Mouse (Mus musculus) layer of hippocampus, postnatal 36 days (tissue): Measurements from ENCODE around the gene Ppp4c. TPM values are rescaled to one million over a fixed set of nuclear protein-coding genes. Genes with fewer than 3 reads are reported as not detected.
A peak's percentile ranks its signal among the peaks of the same experiment; 100 is the strongest.

Experiments
- DNase-seq, 2 experiments: peaks; one replicate each; pipeline ENCODE4 v3.0.0; 2022
- total RNA-seq, 2 experiments: library from RNA; stranded (reverse); gene quantifications; 2 replicates each; pipeline ENCODE4 v1.2.3; 2021

Gene Ppp4c
- total RNA-seq: 10 to 100 TPM; 54.3 to 59.5 TPM

- DNase-seq: peak; percentile 94 to 96
These were observed at the start of gene Ppp4c for GRCm38 (mm10) chr7:126791851-126792720. Ppp4c (minus strand) TSS chr7:126792496.

GRCm38 (mm10) chr7:126833294-126833693 lies 41.0 kb upstream of the Ppp4c start:
- DNase-seq: no peak

DNA sequence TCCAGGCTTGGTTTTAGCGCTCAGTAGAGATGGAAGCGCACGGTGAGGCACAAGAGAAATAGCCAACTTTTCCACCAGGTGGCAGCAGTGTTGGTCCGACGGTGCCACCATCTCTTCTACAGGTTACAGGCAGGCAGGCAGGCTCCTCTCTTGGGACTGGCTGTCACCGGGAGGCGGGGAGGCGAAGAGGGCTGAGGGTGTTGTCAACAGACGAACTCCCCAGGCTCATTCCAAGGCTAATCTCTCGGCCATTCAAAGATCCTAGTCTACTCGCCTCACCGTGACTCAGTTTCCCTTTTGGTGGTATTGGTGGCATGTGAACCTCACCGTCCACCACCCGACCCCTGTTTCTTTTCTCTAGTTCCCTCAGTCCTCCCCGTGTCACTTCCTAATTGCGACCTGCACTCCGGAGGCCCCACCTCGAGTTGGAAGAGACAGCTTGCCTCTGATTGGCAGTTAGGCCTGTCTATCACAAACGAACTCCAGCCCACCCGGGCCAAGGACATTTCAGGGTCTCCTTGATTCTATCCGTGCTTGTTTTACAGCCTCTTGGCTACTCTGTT lies 39.8 kb upstream of the Ppp4c start:
- DNase-seq: peak; percentile 71 to 72

- DNase-seq: no peak
These were observed 39.2 kb upstream of the Ppp4c start, which contains the start of gene 4930451I11Rik for GRCm38 (mm10) chr7:126831539-126831938. 4930451I11Rik (minus strand) TSS chr7:126831639.

GRCm38 (mm10) chr7:126825952-126826351 lies 33.7 kb upstream of the Ppp4c start:
- no peak for DNase-seq

GRCm38 (mm10) chr7:126825403-126825802 lies 33.1 kb upstream of the Ppp4c start:
- DNase-seq: no peak

DNA sequence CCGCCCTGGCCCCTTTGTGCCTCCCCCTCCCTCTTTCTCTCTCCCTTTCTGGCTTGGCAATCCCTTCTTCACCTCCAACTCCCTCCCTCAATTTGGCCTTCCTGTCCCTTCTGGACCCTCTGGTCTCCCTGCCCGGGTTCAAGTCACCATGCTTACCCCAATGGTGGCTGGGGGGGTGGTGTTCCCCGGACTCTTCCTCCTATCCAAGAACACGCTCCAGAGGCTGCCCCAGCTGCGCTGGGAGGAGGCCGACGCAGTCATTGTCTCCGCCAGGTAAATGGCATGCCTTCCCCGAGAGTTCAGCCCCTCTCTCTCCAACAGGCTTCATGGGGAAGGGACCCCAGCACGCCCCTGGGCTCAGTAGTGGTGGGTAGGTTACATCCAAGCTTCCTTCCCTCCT lies 31.6 kb upstream of the Ppp4c start:
- no peak for DNase-seq

DNA sequence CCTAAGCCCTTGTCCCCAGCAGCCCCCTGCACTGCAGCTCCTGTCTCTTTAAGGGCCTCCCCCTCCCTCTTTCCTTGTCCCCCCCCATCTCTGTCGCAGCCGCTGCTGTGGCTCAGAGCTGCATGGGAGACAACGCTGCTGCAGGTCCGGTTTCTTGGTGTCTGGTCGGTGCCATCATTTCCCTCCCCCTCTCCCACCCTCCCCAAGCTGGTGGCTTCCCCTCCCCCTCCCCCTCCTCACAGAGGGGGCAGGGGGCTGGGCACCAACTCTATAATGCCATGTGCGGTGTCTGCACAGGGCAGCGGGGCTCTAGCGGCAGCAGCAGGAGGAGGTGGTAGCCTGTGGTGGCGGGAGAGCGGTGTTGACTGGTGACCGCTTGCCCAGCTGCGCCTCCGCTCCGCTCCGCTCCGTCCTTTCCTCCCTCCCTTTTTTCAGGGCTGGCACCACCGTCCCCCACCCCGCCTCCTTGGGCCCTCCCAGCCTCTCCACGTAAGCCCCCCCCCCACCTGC lies 31.0 kb upstream of the Ppp4c start:
- DNase-seq: no peak

DNA sequence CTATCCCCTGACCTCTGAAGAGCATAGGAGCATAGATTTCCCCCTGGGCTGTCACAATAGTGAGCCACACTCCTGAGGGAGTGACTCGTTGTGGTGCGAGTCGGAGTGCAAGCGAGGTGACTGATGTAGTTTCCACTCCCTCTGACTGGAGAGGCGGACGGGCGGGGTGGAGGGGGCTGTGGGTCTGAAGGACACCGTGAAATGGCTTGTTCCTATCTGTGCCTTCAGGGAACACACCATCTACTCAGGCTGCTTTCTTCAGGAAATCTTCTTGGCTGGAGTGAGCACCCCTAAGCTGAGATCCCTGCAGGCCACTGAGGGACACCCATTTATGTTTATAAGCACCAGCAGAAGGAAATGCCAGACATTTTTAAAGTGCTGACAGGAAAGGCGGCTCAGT lies 30.4 kb upstream of the Ppp4c start:
- no peak for DNase-seq

DNA sequence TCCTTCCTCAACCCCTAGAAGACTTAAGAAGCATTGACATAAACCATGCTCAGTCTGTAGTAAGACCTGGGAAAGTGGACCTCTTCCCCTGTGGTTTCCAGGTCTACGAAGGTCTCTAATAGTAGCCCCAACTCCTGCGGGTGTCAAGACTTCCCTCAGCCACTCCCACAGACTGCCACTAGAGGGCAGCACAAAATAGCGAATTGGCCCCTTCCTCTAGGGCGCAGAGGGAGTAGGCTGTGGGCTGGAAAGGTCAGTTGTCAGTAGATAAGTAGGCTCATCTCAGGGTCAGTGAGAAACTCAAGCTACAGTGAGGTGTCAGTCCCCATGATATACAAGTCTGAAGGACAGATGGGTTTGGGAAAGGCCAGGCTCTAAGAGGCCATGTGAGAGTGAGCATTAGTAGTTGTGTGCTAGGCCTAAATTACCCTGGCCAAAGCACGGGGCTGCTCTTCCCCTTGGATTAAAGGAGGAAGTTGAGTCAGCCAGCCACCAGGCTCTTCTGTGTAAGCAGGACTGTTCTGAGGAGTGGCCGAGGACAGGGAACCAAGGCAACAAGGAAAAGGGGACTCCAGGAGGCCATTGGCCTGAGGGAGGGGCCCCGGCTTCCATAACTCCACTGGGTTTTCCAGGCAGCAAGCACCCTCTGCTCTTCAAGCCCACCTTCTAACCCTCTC lies 29.7 kb upstream of the Ppp4c start:
- peak; percentile 70 to 77 for DNase-seq

DNA sequence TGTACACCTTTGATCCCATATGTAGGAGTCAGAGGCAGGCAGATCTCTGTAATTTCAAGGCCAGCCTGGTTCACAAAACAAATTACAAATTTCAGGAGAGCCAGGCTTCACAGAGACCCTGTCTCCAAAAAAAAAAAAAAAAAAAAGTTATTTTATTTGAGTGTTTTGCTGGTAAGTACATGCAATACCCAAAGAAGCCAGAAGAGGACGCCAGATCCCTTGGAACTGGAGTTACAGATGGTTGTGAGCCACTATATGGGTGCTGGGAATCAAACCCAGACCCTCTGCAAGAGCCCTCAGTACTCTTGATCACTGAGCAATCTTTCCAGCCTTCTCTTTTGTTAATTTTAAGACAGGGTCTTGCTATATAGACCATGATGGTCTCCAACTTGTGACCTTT lies 26.5 kb upstream of the Ppp4c start:
- no peak for DNase-seq

GRCm38 (mm10) chr7:126817595-126817994 lies 25.3 kb upstream of the Ppp4c start:
- no peak for DNase-seq

DNA sequence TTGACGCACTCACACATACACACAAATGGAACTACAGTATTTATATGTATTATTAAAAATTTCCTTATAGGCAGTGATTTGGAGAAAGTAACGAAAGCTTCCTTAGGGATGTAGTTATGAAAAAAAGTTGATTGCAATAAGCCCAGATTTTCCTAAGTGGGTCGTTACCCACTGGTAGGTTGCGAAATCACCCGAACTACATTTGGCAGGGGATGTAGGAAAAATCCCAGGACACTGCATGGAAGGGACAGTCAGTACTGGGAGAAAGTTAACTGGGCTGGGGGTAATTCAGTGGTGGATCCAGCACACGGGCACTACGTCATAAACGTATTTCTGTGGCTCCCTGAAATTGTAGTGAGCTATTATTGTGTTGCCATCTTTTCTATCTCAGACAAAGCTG lies 24.2 kb upstream of the Ppp4c start:
- no peak for DNase-seq

GRCm38 (mm10) chr7:126815726-126816222 lies 23.5 kb upstream of the Ppp4c start:
- DNase-seq: no peak

- DNase-seq: no peak
These were observed 17.6 kb upstream of the Ppp4c start for GRCm38 (mm10) chr7:126809723-126810369.

DNA sequence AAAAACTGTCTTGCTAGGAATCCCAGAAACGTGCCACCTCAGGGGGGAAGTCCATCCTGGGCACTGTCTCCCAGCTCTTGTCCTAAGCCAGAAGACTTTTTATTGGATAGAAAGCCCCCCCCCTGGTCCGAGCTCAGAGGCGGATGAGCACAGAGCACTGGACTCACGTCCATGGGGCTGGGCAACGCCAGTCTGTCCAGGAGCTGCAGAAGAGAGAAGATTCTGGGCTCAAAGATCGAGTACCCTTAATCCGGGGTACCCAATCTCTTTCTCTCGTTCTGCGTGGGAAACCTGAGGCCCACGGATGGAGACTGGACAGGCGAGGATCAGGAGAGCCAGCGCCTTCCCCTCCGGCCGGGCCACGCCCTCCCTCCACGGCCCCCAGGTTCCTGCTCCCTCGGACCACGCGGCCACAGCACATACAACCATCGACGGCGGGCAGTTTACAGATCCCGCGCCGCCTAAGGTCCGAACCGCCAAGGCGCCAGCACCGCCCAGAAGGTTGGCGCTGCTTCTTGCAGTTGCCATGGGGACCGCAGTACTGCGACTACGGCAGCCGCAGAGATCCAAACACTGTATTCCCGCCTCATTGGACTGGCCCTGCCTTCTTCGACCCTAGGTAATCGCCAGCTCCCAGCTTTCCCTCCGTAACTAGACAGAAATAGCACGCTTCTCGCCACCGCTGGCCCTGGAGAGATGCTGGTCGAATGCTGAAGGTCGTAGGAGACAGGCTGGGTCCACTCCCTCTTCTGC lies 16.6 kb upstream of the Ppp4c start:
- peak; percentile 89 to 90 for DNase-seq

GRCm38 (mm10) chr7:126807405-126807804 lies 15.1 kb upstream of the Ppp4c start:
- no peak for DNase-seq

- no peak for DNase-seq
These were observed 14.7 kb upstream of the Ppp4c start for GRCm38 (mm10) chr7:126806956-126807355.

- DNase-seq: no peak
These were observed 11.5 kb upstream of the Ppp4c start for GRCm38 (mm10) chr7:126803751-126804150.

DNA sequence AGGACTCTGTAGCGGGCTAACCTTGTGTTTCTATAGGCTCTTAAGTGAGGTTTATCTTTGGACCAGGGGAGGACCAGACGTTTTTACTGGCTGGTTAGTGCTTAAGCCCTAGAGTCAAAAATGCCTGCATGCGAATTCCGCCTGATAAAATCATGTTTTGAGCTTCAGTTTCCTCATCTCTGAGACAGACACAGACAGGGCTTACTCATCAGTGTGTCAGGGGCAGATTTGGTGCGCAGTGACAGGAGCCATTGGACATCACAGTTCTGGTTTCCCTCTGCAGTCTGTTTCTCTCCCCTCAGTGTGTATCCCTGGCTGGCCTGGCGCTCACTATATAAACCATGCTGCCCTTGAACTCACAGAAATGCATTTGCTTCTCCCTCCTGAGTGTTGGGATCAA lies 10.9 kb upstream of the Ppp4c start:
- no peak for DNase-seq

GRCm38 (mm10) chr7:126802134-126802889 lies 10.0 kb upstream of the Ppp4c start:
- no peak for DNase-seq
